Mouse (Mus musculus): Measurements from ENCODE around the gene Lin28a.

Lin28a gene

GRCm38 (mm10) chr4:133980496-133980895 is 38.1 kb downstream of the Lin28a start:
- no peak for DNase-seq (ENCODE audit: low read depth, low spot score)

- DNase-seq (ENCODE audit: low read depth, low spot score) = no peak
These were observed 40.5 kb downstream of the Lin28a start for GRCm38 (mm10) chr4:133978021-133978711.

- no peak for DNase-seq (ENCODE audit: low read depth, low spot score)
These were observed 46.9 kb downstream of the Lin28a start for GRCm38 (mm10) chr4:133971741-133972140.

GRCm38 (mm10) chr4:133970876-133971275 is 47.8 kb downstream of the Lin28a start:
- no peak for DNase-seq (ENCODE audit: low read depth, low spot score)

GRCm38 (mm10) chr4:133970196-133970595 is 48.4 kb downstream of the Lin28a start:
- DNase-seq (ENCODE audit: low read depth, low spot score) = no peak

- DNase-seq (ENCODE audit: low read depth, low spot score) = no peak
These were observed 49.4 kb downstream of the Lin28a start for GRCm38 (mm10) chr4:133969114-133969770.

- DNase-seq (ENCODE audit: low read depth, low spot score) = peak; percentile 29
These were observed 50.3 kb downstream of the Lin28a start, which contains the start of gene Hmgn2 for GRCm38 (mm10) chr4:133968150-133968921. Gene Hmgn2 (minus strand): TSS chr4:133968650.

GRCm38 (mm10) chr4:133967866-133968149 is 50.8 kb downstream of the Lin28a start:
- DNase-seq (ENCODE audit: low read depth, low spot score) = peak; percentile 90

GRCm38 (mm10) chr4:133967138-133967865 is 51.3 kb downstream of the Lin28a start:
- DNase-seq (ENCODE audit: low read depth, low spot score) = peak; percentile 86

- peak; percentile 22 for DNase-seq (ENCODE audit: low read depth, low spot score)
These were observed 52.2 kb downstream of the Lin28a start for GRCm38 (mm10) chr4:133966271-133966940.

- peak; percentile 53 for DNase-seq (ENCODE audit: low read depth, low spot score)
These were observed 56.1 kb downstream of the Lin28a start for GRCm38 (mm10) chr4:133962566-133962965.

- no peak for DNase-seq (ENCODE audit: low read depth, low spot score)
These were observed 59.8 kb downstream of the Lin28a start for GRCm38 (mm10) chr4:133958884-133959283.

GRCm38 (mm10) chr4:133956358-133956757 is 62.3 kb downstream of the Lin28a start:
- no peak for DNase-seq (ENCODE audit: low read depth, low spot score)

Data from 3T3-L1 (cell line).